Mouse (Mus musculus) forebrain, embryonic 16.5 days (tissue): ENCODE measurements around the gene Gdpd5. TPM values are rescaled to one million over a fixed set of nuclear protein-coding genes. Genes with fewer than 3 reads are reported as not detected.

Experiments
- ATAC-seq: fragments of 200-750 bp; cut with Nextera tagmentation; 2 replicates; pipeline ENCODE4 v1.8.0; 2017; ENCODE audit warnings: mild to moderate bottlenecking, moderate library complexity
- H3K27ac ChIP-seq: fragments of 300-500 bp; sonication (generic); 2 replicates; pipeline ENCODE4 v1.5.1; 2014; ENCODE audit warnings: low read length, control low read depth
- H3K27me3 ChIP-seq: fragments of 300-500 bp; sonication (generic); replicated peaks from 2 replicates; pipeline ENCODE4 v1.6.1; 2014; ENCODE audit warnings: low read length; ENCODE audit not compliant: control insufficient read depth, insufficient read depth
- H3K36me3 ChIP-seq: fragments of 300-500 bp; sonication (generic); 2 replicates; pipeline ENCODE4 v1.6.1; 2014; ENCODE audit not compliant: control insufficient read depth, insufficient read depth
- H3K4me1 ChIP-seq: fragments of 300-500 bp; sonication (generic); replicated peaks from 2 replicates; pipeline ENCODE4 v1.6.1; 2014; ENCODE audit warnings: low read length; ENCODE audit not compliant: control insufficient read depth, insufficient read depth
- H3K4me2 ChIP-seq: fragments of 300-500 bp; sonication (generic); 2 replicates; pipeline ENCODE4 v1.6.1; 2014; ENCODE audit warnings: mild to moderate bottlenecking, low read length, control low read depth
- H3K4me3 ChIP-seq: fragments of 300-500 bp; sonication (generic); replicated peaks from 2 replicates; pipeline ENCODE4 v1.5.1; 2014; ENCODE audit warnings: mild to moderate bottlenecking, low read length, control low read depth
- H3K9ac ChIP-seq: fragments of 300-500 bp; sonication (generic); replicated peaks from 2 replicates; pipeline ENCODE4 v1.6.1; 2014; ENCODE audit warnings: low read depth, low read length, control low read depth
- H3K9me3 ChIP-seq: fragments of 300-500 bp; sonication (generic); 2 replicates; pipeline ENCODE4 v1.6.1; 2016; ENCODE audit warnings: low read length; ENCODE audit not compliant: control insufficient read depth
- WGBS: fragments of 180-500 bp; shearing (Covaris S2); extraction: QIAGEN DNeasy Blood & Tissue Kit; methylation state at CpG from one replicate; pipeline ENCODE4 v1.1.7; 2014; 5-methylcytosine and 5-hydroxymethylcytosine counted together
- polyA plus RNA-seq: library from polyadenylated mRNA; unstranded; fragments of >200 nt; fragmentation: Nextera tagmentation; extraction: Ambion mirVana; gene quantifications from 2 replicates; pipeline ENCODE4 v1.2.1, GENCODE M21; 2015

Gene Gdpd5
- 45.2 and 48.0 TPM in 2 replicates for polyA plus RNA-seq

DNA sequence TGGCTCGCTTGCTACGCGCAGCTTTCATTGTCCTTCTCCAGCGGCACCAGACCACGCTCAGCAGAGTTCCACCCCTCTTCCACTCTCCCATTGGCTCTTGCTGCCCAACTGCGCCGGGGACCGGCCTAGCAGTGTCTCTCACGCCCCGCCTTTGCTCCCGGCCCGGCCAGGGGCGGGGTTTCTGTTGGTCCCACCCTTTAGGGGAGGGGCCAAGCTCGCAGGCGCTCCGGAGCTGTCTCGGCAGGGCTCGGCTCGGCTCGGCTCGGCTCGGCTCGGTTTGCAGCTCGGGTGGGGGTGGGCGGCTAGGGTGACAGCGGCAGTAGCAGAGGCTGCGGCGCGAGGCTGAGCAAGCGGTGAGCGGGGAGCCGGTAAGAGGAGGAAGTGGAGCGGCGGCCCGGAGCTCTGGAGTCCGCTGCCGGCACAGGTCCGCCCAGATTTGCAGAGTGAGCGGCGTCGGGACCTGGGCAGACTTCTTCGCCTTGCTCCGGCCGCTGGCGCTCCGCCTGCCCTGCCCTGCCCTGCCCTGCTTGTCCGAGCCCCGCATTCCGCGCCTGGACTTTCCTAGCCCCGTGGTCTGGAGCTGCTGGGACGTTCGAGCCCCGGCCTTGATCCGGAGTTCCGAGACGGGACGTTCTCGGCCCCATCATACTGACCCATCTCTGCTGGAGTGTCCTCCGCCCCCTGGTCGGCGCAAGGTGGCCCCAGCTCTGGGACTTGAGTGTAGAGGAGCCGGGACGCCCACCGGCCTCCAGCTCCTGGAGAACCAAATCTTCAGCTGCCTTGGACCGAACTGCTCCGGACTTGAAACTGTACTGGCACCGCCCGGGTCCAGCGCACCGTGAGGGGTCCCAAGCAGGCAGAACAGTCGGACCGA, at the start of gene Gdpd5:
Gene Gdpd5 (plus strand): TSS at position 201 of the 874 bp plus-strand sequence.
- Histone ChIP-seq H3K36me3 (no peaks in the 10 kb centered on the region), H3K4me3 (peak within 1 kb of the TSS; percentile 90), H3K27ac (peak within 1 kb of the TSS; percentile 94), H3K9me3 (no peaks in the 10 kb centered on the region; the same call in 1 of the 2 replicates), H3K4me2 (peak within 1 kb of the TSS; percentile 65), H3K9ac (peak within 1 kb of the TSS; percentile 82), H3K27me3 (no peaks in the 10 kb centered on the region), H3K4me1 (peaks cover 37% of the 10 kb centered on the region)
- under 1% methylated on average over 68 of the region's 73 CpGs for WGBS
- ATAC-seq = peak; percentile 96

DNA sequence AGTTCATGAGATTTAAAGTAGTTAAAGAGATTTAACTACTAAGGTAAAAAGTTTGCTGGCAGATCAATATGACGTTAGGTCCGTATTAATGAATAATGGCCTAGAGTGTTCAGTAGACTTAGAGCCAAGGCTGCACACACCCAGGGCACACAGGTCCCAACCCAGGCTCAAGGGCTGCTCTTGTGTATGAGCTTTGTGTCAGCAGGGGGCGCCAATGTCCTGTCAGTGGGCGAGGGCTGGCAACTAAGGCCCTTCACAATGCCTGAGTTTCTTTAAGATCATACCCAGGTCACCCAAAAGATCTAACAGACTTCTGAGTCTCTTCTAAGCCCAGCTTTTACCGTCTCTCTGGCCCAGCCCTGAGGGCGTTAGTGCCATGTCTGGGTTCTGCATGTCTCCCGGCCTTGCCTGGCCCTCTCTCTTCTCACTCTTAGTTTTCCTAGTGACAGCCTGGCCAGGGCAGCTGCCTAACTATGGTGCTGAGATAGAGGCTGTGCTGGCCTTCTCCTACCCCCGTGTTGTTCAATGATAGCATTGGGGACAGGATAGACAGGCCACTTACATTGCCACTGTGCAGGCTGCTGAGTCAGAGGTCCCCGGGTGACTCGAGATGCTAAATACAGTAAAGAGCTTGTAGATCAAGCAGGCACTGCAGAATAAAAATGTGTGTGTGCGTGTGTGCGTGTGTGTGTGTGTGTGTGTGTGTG, 48.3 kb upstream of the Gdpd5 start:
- H3K27me3 ChIP-seq = no peaks in the 10 kb centered on the region
- H3K9ac ChIP-seq = no peak overlapping the region
- H3K27ac ChIP-seq = no peak overlapping the region
- WGBS = 44% methylated on average over 12 of the region's 12 CpGs
- H3K36me3 ChIP-seq = peaks cover 15% of the 10 kb centered on the region
- H3K4me2 ChIP-seq = no peak overlapping the region
- no peaks in the 10 kb centered on the region for H3K9me3 ChIP-seq
- ATAC-seq = peak; percentile 74
- H3K4me1 ChIP-seq = no peaks in the 10 kb centered on the region
- no peak overlapping the region for H3K4me3 ChIP-seq

DNA sequence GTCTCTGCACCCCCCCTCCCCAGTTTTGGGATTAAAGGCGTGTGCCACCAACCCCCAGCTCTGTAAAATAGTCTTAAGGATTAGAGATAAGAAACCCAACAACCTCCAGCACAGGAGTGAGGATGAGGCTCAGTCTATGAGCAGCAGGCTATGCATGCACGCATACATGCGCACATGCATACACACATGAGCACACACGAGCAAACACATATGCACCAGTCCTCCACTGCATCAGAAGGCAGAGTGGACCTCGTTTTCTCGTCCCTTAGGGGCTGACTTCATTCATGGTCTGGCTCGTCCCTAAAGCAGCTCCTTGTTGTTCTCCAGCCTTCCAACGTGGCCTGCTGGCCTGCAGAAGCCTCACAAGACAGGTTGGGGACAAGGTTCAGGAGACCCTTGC, 40.5 kb upstream of the Gdpd5 start:
- no peak overlapping the region for H3K27ac ChIP-seq
- H3K9me3 ChIP-seq = no peaks in the 10 kb centered on the region
- no peak for ATAC-seq

DNA sequence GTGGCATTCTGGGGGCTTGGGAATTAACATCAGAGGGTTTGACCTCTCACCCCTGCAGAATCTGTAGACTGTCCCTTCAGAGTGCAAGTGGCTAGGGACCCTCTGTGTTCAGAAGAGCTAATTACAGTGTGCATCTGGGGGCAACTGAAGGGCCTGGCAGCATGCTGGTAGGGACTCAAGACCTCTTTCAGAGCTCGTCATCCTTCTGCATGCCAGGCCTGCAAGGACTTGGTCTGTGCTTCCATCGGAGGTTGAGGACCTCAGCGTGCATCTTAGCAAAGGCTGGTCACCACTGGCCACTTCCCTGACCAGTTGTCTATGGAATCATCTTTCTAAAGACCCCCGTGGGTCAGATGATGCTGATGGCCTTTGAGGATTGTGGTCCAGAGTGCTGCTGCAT, 37.6 kb upstream of the Gdpd5 start:
- no peak overlapping the region for H3K4me2 ChIP-seq
- H3K4me1 ChIP-seq = no peaks in the 10 kb centered on the region
- no peaks in the 10 kb centered on the region for H3K9me3 ChIP-seq
- no peaks in the 10 kb centered on the region for H3K36me3 ChIP-seq
- ATAC-seq = no peak
- no peak overlapping the region for H3K9ac ChIP-seq
- H3K27me3 ChIP-seq = no peaks in the 10 kb centered on the region
- 91% methylated on average over 4 of the region's 4 CpGs for WGBS
- no peak overlapping the region for H3K4me3 ChIP-seq
- no peak overlapping the region for H3K27ac ChIP-seq

More for the DNA sequence above, 40.5 kb upstream of the Gdpd5 start:
- Histone ChIP-seq H3K27me3 (no peaks in the 10 kb centered on the region), H3K4me3 (no peak overlapping the region), H3K4me1 (no peaks in the 10 kb centered on the region), H3K9ac (no peak overlapping the region), H3K36me3 (peaks cover 15% of the 10 kb centered on the region), H3K4me2 (no peak overlapping the region)
- WGBS = 85% methylated on average over 8 of the region's 8 CpGs

DNA sequence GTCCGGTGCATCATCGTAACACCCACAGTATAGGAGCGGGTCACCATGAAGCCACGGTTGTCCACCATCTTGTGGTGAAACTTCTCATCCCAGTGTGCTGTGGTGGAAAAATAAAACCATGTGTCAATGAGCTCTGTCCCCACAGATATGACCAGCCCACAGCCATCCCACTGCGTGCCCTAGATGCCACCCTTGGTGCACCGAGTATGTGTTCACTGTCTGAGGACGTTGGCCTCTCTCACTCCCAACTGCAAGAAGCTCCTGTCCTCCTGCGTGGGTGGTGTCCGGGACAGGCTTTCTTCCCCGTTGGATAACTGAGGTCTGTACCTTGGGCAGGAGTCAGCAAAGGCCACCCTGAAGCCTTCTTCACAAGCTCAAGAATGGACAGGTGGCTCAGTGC, 33.9 kb upstream of the Gdpd5 start:
- Histone ChIP-seq H3K9ac (no peak overlapping the region), H3K4me2 (no peak overlapping the region), H3K36me3 (no peaks in the 10 kb centered on the region), H3K9me3 (no peaks in the 10 kb centered on the region), H3K4me3 (no peak overlapping the region), H3K27me3 (no peaks in the 10 kb centered on the region), H3K4me1 (peaks cover 17% of the 10 kb centered on the region), H3K27ac (no peak overlapping the region)
- 94% methylated on average over 10 of the region's 10 CpGs for WGBS
- no peak for ATAC-seq

DNA sequence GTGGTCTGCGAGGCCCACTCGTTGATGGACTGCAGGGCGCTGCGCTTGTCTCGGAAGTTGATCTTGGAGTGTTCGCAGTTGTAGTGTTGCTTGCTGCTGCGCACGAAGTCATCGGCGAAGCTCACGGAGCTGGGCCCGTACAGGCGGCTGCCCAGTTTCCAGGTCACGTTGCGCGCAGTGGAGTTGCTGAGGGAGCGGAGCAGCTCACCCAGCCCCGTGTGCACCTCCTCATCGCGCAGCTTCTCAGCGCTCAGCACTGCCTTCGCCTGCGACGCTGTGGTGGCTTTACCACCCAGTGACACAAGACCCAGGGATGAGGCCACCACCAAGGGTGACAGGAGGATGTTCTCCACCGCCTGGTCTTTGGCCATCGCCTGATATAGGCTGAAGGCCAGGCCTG, 32.3 kb upstream of the Gdpd5 start:
- no peaks in the 10 kb centered on the region for H3K36me3 ChIP-seq
- no peak overlapping the region for H3K4me2 ChIP-seq
- no peaks in the 10 kb centered on the region for H3K27me3 ChIP-seq
- WGBS = 97% methylated on average over 26 of the region's 26 CpGs
- peaks cover 26% of the 10 kb centered on the region for H3K4me1 ChIP-seq
- H3K4me3 ChIP-seq = no peak overlapping the region
- H3K9ac ChIP-seq = no peak overlapping the region
- H3K27ac ChIP-seq = no peak overlapping the region
- no peak for ATAC-seq
- H3K9me3 ChIP-seq = no peaks in the 10 kb centered on the region

DNA sequence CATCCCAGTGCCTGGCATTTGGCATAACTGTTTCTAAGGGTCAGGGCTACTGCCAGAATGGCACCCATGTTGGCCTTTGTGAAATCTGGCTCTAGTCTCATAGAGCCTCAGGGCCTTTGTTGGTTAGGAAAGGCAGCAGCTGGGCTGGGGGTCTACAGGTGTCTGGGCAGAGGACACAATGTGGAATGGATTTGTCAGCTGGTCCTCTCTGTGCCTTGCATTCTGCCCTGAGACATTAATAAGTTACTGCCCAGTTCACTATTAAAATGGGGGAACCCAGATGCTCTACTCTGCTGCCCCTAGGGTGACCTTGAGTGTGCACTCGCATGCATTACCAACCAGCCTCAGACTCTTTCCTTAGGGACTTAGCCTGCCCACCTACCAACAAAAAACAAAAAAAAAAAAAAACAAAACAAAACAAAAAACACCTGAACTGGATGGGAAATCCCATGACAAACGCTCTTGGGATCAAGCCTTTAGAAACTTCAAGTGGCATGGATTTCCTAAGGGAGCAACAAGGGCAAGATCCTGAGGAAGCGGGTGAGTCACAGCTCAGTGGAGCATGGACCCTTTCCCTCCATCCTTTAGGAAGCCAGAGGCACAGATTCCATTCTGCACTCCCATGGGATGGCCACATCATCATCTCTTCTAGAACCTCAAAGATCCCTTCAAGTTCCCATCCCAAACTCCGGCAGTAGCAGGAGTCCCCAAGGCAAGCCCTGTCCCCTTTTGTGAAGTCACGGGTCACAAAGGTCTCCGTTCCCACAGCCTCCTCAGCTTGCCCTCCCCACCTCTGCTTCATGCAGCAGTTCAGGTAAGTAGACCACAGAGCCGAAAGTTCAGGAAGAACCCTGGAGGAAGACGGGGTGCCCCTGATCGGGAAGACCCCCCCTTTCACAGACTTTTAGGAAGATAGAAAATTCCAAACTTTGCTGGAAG, 31.2 kb upstream of the Gdpd5 start:
- WGBS = 82% methylated on average over 9 of the region's 9 CpGs
- Histone ChIP-seq H3K27ac (no peak overlapping the region), H3K36me3 (no peaks in the 10 kb centered on the region), H3K9me3 (no peaks in the 10 kb centered on the region), H3K27me3 (no peaks in the 10 kb centered on the region), H3K4me2 (peak overlapping the region; percentile 63), H3K4me3 (no peak overlapping the region), H3K9ac (no peak overlapping the region), H3K4me1 (peaks cover 30% of the 10 kb centered on the region)
- no peak for ATAC-seq

DNA sequence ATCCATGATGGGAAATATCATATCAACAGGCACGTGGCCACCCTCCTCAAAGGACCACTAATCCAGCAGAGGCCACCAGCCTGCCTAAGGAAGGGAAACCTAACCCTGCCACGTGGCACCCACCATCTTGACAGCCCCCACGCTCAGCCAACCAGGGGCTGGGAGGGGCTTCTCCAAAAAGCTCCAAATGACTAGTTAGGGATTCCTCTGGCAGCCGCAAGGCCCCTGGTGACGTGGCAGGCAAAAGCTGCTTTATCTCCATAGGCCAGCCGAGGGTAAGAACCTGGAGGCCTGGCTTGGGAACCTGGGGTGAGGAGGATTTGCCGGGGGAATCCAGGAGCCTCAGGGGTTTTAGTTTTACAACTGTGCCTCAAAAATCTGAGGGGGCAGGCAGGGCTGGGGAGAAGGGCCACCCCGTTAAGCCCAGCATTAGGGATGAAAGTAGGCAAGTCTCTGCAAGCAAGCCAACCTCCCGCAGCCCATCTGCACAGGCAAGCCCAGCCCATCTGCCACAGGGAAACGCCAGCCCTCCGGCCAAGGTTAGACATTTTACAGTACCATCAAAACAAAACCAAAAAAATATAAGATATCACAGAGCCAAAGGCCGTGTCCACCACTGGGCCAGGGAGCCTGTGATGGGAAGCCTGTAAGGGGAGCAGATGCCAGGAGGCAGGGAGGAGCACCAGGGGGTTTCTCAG, 30.0 kb upstream of the Gdpd5 start:
- Histone ChIP-seq H3K9ac (peak overlapping the region; percentile 59), H3K4me1 (peaks cover 42% of the 10 kb centered on the region), H3K9me3 (no peaks in the 10 kb centered on the region), H3K27ac (peak overlapping the region; percentile 80), H3K27me3 (no peaks in the 10 kb centered on the region), H3K4me3 (peak overlapping the region; percentile 46), H3K36me3 (no peaks in the 10 kb centered on the region), H3K4me2 (peak overlapping the region; percentile 63)
- 8% methylated on average over 12 of the region's 12 CpGs for WGBS
- ATAC-seq = peak; percentile 26; the same call in 1 of the 2 replicates
